Mouse (Mus musculus) frontal cortex, postnatal 10 days (tissue): ENCODE results near the gene Inca1.
A peak's percentile ranks its signal among the peaks of the same experiment; 100 is the strongest.

Source experiments
- DNase-seq, 2 experiments: peaks; one replicate each; pipeline ENCODE4 v3.0.0; 2022; ENCODE audit warnings: low spot score in 2 of 2, mixed read lengths in 1 of 2

Gene Inca1

DNA sequence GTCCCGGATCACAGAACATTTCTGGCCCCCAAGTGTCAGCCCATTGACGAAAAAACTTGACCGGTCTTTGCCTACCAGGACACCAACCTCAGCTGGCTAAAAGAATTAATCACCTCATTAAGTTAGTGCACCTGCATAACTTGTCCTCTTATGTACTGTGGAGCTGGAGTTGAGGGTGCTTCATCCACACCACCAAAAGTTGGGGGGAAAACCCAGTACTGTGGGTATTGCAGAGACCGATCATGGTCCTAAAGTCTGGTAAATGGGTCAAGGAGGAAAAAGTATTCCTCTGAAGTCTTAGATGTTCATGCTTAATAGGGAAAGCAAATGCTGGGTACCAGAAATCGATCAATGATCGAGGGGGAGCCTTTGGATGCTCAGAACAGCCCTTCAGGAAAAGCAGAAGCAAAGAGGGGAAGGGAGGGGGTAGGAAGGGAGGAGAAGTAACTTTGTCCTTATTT lies 47.0 kb downstream of the Inca1 start:
- no peak for DNase-seq

GRCm38 (mm10) chr11:70652029-70652883 lies 47.7 kb downstream of the Inca1 start:
- no peak for DNase-seq

GRCm38 (mm10) chr11:70651391-70651790 lies 48.6 kb downstream of the Inca1 start:
- no peak for DNase-seq

DNA sequence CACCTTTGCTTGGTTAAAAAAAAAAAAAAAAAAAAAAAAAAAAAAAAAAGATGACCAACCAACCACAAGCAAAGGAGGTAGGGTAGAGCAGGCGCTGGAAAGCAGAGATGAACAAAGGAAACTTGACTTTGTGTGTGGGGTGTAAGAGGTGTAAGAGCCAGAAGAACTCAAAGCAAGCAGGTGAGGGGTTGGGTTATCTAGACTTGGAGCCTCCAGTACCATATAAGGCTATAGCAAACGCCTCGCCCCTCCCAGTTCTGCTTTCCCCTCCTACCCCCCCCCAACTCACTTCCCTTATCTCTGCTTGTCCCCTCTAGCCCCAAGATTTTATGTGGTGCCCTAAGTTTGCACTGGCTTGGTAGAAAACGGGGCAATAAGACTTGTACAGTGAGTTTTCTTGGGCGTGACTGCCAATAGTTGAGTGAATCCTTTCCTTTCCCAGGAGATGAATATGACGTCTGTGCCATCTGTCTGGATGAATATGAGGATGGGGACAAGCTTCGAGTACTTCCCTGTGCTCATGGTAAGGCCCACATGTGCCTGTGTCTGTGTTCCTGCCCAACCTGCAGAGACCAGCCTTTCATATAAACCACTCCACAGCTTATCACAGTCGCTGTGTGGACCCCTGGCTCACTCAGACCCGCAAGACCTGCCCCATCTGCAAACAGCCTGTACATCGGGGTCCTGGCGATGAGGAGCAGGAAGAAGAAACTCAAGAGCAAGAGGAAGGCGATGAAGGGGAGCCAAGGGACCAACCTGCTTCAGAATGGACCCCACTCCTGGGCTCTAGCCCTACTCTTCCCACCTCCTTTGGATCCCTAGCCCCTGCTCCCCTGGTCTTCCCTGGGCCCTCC lies 49.4 kb downstream of the Inca1 start:
- DNase-seq: no peak

DNA sequence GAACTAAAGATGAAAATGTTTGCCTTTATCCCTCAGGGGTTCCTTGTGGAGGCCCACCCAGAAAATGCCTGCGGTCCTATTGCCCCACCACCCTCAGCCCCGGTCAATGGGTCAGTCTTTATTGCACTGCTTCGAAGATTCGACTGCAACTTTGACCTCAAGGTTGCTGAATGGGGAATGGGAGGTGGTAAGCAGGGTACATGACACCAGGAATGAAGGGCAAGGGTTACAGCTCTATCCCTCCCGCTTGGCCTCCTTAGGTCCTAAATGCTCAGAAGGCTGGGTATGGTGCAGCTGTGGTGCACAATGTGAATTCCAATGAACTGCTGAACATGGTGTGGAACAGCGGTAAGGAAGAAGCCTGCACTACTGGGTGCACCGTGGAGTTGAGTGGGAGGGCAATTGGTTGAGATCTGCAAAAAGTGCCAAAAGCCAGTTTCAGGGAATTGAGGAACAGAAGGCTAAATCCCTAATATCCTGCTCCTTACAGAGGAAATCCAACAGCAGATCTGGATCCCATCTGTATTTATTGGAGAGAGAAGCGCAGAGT lies 50.7 kb downstream of the Inca1 start:
- DNase-seq: no peak

GRCm38 (mm10) chr11:70648512-70648911 lies 51.4 kb downstream of the Inca1 start:
- no peak for DNase-seq

DNA sequence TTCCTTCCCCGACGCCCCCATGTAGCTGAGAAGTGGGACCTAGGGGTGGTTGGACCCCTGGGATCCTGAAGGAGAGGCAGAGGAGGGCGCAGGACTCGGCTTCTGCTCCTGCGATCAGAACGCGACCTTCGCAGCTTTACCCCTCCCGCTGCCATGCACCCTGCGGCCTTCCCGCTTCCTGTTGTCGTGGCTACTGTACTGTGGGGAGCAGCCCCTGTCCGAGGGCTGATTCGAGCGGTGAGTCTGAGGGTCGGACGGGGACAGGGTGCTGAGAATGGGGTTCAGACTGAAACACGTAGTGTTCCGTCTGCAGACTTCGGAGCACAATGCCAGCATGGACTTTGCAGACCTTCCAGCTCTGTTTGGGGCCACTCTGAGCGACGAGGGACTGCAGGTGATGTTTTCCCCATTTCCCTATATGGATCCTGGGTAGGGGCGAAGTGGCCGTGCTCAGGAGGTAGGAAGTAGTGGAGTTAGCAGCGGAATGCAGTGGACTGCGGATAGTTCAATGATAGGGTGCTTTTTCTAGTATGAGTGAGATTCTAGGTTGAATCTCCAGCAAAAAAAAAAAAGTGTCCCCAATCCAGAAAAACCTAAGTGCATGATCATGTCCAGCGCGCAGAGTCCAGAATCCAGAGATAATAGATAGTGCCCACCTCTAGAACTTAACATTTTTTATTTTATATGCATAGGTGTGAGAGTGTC lies 52.1 kb downstream of the Inca1 start:
- DNase-seq: peak in 1 of 2 experiments; percentile 47

DNA sequence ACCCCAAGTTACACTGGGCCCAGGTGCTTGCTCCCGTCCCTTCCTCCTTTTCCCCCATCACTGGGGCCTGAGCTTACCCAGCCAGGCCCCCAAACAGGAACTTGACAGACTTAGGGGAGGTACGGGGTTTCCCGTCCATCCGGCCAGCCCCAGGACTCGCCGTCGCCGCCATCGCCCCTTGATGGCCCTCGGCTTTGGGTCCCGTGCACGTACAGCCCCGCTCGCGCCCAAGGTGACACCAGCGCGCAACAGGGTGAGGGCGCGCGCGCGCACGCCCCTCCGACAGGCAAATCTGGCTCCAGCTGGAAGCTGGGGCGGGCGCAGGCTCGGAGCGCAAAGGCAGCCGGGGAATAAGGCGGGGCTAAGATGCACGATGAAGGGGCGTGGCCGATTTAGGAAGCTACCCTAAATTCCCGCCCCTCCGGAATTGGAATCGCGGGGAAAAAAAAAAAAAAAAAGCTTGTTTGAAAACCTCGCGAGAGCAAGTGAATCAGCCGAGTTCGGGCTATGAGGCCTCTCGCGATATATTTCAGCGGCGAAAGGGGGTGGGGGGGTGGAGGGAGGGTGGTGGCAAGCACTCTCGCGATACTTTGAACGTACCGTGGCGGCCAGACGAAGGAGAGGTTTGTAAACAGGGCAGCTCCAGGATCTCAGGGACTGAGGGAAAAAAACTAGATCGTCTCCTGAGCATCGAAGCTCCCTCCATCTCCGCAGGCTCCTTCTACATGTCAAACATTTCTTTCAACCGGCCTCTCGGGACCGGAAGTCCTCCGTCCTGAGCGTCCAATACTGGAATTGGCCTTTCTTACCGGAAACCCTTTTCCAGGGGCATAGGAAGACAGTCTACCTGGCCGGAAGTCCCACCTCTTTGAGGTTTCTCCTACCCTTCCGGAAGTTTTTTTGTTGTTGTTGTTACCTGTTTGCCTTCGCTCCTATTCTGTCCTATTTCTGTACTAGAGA lies 53.0 kb downstream of the Inca1 start, which contains the start of the genes Rnf167 and Slc25a11:
Gene Rnf167 (plus strand): TSS at position 545 of the 960 bp plus-strand sequence.
Gene Slc25a11 (minus strand): TSS at position 789 of the 960 bp plus-strand sequence.
- peak; percentile 95 to 97 for DNase-seq

- DNase-seq: no peak
Observed at GRCm38 (mm10) chr11:70646259-70646555, 53.7 kb downstream of the Inca1 start.

DNA sequence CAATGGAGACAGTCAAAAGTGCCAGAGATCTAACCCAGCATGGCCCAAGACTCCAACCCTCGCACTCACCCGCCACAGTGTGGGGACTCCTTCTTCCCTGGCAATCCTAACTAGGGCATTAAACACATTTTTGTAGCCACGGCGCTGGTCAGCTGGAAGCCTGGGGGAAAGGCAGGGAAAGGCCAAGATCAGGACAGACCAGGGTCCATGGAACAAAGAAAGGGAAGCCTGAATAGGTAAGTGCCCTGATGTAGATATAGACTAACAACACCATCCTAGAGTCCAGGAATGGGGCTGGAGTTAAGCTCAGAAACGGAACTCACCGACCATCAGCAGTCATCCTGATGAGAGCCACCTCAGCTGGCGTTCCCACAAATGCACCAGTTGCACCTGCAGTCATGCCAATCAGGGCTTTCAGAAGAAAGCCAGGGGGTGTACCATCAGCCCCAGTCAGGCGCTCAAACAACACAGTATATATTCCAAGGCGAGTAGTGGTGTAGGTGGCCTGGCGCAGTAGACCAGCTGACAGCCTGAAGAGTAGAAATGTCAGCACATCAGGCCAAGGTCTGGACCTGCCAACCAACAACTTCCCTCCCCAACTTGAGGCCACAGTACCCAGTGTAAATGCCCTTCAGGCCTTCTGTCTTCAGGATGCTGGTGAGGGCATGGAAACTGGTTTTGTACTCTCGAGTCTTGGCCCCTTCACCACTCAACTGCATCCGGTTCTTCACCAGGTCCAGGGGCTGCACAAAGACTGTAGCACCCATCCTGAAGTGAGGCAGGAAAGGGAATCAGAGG lies 54.3 kb downstream of the Inca1 start:
- DNase-seq: no peak

DNA sequence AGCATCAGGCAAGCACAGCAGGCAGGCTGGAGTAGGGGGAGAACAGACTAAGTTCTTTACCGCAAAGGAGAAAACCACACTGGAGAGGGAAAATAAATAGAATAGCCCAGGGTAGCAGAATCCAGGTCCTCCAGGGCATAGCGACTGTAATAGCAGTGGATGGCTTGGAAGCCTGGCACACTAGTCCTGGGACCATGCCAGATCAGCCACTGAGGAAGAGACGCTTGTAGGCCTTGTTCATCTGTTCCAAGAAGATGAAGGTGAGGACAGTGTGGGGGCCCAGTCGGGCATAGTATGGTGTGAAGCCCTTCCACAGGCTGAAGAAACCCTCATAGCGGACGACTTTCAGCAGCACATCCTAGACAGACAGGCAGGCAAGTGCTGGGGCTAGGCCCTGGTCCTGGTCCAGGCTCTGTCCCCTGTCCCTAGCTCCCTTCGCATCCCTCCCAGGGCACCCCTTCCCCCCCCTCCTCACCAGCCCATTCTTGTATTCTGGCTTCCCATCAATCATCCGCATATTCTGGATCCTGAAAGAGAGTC lies 55.3 kb downstream of the Inca1 start:
- no peak for DNase-seq

DNA sequence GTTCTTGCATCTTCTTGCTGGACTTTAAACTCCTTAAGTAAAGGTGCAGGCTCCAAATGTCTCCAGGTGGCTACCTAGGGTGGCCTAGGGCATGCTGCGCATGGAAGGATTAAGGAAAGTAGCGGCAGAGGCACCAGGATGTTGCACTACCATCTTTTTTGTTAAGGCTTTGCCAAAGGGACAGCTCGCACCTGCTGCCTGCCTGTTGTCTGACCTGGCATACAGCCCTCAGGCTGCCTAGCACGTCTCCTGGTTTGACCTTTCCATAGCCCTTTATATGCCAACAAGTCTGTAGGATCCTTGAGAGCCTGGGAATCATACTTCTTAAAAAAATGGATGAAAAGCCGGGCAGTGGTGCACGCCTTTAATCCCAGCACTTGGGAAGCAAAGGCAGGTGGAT lies 56.9 kb downstream of the Inca1 start:
- DNase-seq: no peak

GRCm38 (mm10) chr11:70641241-70641640 lies 58.7 kb downstream of the Inca1 start:
- no peak for DNase-seq

DNA sequence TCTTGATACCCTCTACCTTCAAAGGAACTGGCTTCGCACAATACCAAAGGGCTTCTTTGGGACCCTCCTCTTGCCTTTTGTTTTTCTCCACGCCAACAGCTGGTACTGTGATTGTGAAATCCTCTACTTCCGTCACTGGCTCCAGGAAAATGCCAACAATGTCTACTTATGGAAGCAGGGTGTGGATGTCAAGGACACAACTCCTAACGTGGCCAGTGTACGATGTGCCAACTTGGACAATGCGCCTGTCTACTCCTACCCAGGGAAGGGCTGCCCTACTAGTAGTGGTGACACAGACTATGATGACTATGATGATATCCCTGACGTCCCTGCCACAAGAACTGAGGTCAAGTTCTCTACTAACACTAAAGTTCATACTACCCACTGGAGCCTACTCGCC lies 60.0 kb downstream of the Inca1 start:
- DNase-seq: no peak

DNA sequence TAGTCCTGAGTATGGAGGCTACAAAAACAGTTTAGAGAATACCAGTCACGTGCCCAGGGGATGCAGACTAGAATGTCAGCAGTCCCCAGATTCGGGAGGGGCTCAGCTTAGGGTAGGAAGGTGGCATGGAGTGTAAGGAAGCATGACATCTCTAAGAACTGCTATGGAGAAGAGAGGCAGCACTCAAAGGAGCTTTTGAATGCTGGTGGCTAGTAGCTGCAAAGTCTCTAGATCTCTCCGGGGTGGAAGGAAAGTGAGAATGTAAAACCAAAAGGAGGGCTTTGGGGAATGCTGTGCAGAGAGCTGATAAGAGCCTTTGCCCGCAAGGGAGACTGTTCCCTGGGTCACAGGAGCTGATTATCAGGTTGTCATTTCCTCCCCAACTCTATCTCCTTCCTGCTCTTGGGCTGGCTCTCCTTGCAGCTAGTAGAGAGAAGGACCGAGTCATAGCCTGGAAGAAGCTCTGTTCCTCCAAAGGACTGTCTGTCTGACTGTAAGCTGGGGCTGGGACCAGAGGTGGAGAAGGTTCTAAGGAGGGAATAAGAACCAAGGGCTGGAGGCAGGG lies 61.2 kb downstream of the Inca1 start, which contains the start of gene Gp1ba:
Gene Gp1ba (plus strand): TSS at position 409 of the 565 bp plus-strand sequence.
- DNase-seq: no peak
